Mouse (Mus musculus) heart, embryonic 13.5 days (tissue): ENCODE data around the gene Bmp8b. TPM values are rescaled to one million over a fixed set of nuclear protein-coding genes. Genes with fewer than 3 reads are reported as not detected.

Source experiments
- polyA plus RNA-seq: library from polyadenylated mRNA; unstranded; fragments of >200 nt; fragmentation: Nextera tagmentation; extraction: Ambion mirVana; gene quantifications from 2 replicates; pipeline ENCODE4 v1.2.1, GENCODE M21; 2015

The Bmp8b gene
- polyA plus RNA-seq, 1 experiment from 2014 or later: 0.15 TPM

Other genes starting within 250 kb of the Bmp8b start
- 49.7 and 50.8 TPM in 2 replicates for gene Cap1, start 219.1 kb upstream of the Bmp8b start, polyA plus RNA-seq
- gene Mfsd2a, start 144.0 kb upstream of the Bmp8b start, polyA plus RNA-seq: 0.98 and 1.0 TPM in 2 replicates
- 0.75 and 1.4 TPM in 2 replicates for gene Mycl, start 109.5 kb upstream of the Bmp8b start, polyA plus RNA-seq
- 10.5 and 10.6 TPM in 2 replicates for gene Trit1, start 88.6 kb upstream of the Bmp8b start, polyA plus RNA-seq
- gene Oxct2b, start 11.1 kb downstream of the Bmp8b start, polyA plus RNA-seq: 0.11 TPM in 1 of 2 replicates, not detected in the other
- gene Ppie, start 34.8 kb downstream of the Bmp8b start, polyA plus RNA-seq: 51.3 and 56.7 TPM in 2 replicates
- gene Hpcal4, start 78.1 kb downstream of the Bmp8b start, polyA plus RNA-seq: 1.6 and 1.7 TPM in 2 replicates
- gene Nt5c1a, start 96.3 kb downstream of the Bmp8b start, polyA plus RNA-seq: 0.83 and 1.1 TPM in 2 replicates
- gene Heyl, start 128.4 kb downstream of the Bmp8b start, polyA plus RNA-seq: 9.2 and 9.3 TPM in 2 replicates
- gene Pabpc4, start 157.2 kb downstream of the Bmp8b start, polyA plus RNA-seq: 52.0 and 56.4 TPM in 2 replicates
- gene Oxct2a, start 218.5 kb downstream of the Bmp8b start, polyA plus RNA-seq: not detected in 2 replicates
- gene Bmp8a, start 238.1 kb downstream of the Bmp8b start, polyA plus RNA-seq: 0.06 and 0.13 TPM in 2 replicates